Mouse (Mus musculus): ENCODE measurements around the gene Fbxl17.

DNA sequence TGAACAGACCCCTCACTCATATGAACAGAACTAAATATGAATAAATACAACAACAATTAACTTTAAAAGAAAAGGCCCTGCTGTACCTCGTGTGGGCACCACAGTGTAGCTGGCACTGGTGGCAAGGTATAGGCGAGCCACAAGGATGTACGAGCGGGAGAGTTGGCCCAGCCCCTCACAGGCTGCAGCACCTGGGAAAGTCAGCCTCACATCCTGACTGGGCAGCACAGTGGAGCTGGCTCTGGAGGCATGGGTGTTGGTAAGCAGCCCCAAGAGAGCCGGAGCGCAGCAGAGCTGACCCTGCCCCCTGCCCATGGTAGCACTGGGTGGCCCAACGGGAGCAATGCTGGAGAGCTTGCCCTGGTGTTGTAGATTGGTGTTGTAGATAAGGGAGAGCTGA lies 135.2 kb downstream of the Fbxl17 start:
- TF ChIP-seq EP300 (IDR thresholded peaks at IDR 0.05; ENCODE audit: low read depth in 1 of 2, low read length in 2 of 2), result no peak
- TF ChIP-seq SIN3A (IDR thresholded peaks at IDR 0.05; ENCODE audit: low read length), result no peak
- no peak for TF ChIP-seq KAT2A (conservative IDR thresholded peaks at IDR 0.05; ENCODE audit: low read depth, low read length)
- TF ChIP-seq RAD21 (IDR thresholded peaks at IDR 0.05; ENCODE audit: low read depth, low read length), result no peak
- no peak for TF ChIP-seq TCF12 (IDR thresholded peaks at IDR 0.05; ENCODE audit: low read depth, low read length)
- TF ChIP-seq GATA1 (IDR thresholded peaks at IDR 0.05; ENCODE audit: low read depth, low read length), result no peak
- no peak for TF ChIP-seq JUND (IDR thresholded peaks at IDR 0.05; ENCODE audit: low read depth, low read length)

All from MEL (cell line).